Mouse (Mus musculus) liver (tissue): ENCODE measurements at regions not wholly inside any gene's neighbourhood (a gene's known extent, or its start where the extent isn't known, plus 50 kb on each side); places are given as distances from the start of the nearest gene placed in this dataset.

Source experiments
- DNase-seq: peaks from one replicate; pipeline ENCODE4 v3.0.0-alpha.2; 2020; ENCODE audit warnings: mixed read lengths

GRCm38 (mm10) chr4:95155178-95155577, 103.2 kb upstream of the Jun start:
- DNase-seq: peak; percentile 81

GRCm38 (mm10) chr4:95155796-95156195, 103.8 kb upstream of the Jun start:
- no peak for DNase-seq

GRCm38 (mm10) chr4:95156451-95157271, 104.6 kb upstream of the Jun start:
- peak; percentile 72 for DNase-seq

GRCm38 (mm10) chr4:95157653-95158430, 105.8 kb upstream of the Jun start:
- no peak for DNase-seq

- no peak for DNase-seq
These were observed 106.8 kb upstream of the Jun start for GRCm38 (mm10) chr4:95158632-95159424.

- DNase-seq: no peak
These were observed 107.8 kb upstream of the Jun start for GRCm38 (mm10) chr4:95159821-95160220.

GRCm38 (mm10) chr4:95160465-95160864, 108.4 kb upstream of the Jun start:
- no peak for DNase-seq

GRCm38 (mm10) chr4:95160912-95161669, 109.1 kb upstream of the Jun start:
- peak; percentile 93 for DNase-seq

GRCm38 (mm10) chr4:95161670-95162020, 109.6 kb upstream of the Jun start:
- no peak for DNase-seq

GRCm38 (mm10) chr4:95162386-95163090, 110.5 kb upstream of the Jun start:
- peak; percentile 72 for DNase-seq

GRCm38 (mm10) chr4:95163403-95163802, 111.4 kb upstream of the Jun start:
- no peak for DNase-seq

GRCm38 (mm10) chr4:95166503-95166902, 114.5 kb upstream of the Jun start:
- no peak for DNase-seq

GRCm38 (mm10) chr4:95167216-95167615, 115.2 kb upstream of the Jun start:
- DNase-seq: no peak

- no peak for DNase-seq
These were observed 117.7 kb upstream of the Jun start for GRCm38 (mm10) chr4:95169702-95170101.

- no peak for DNase-seq
These were observed 125.7 kb upstream of the Jun start for GRCm38 (mm10) chr4:95177753-95178152.

GRCm38 (mm10) chr4:95178467-95178866, 126.4 kb upstream of the Jun start:
- no peak for DNase-seq

GRCm38 (mm10) chr4:95178900-95179299, 126.9 kb upstream of the Jun start:
- no peak for DNase-seq

GRCm38 (mm10) chr4:95180446-95180845, 128.4 kb upstream of the Jun start:
- no peak for DNase-seq

- no peak for DNase-seq
These were observed 129.0 kb upstream of the Jun start for GRCm38 (mm10) chr4:95180999-95181398.

GRCm38 (mm10) chr4:95184180-95184579, 132.2 kb upstream of the Jun start:
- DNase-seq: no peak

GRCm38 (mm10) chr4:95185113-95185915, 133.3 kb upstream of the Jun start:
- no peak for DNase-seq
